Mouse (Mus musculus) kidney, postnatal 25 days (tissue): Measurements from ENCODE around the gene Tfcp2l1.
"Not testable (repeated sequence)": the region's sequence is repeated elsewhere in the genome, so short reads cannot be mapped to it uniquely, and the experiment has no call there.

ENCODE experiments used
- DNase-seq, 2 experiments: peaks; one replicate each; pipeline ENCODE4 v3.0.0; 2021; ENCODE audit warnings: mixed read lengths in 2 of 2

The Tfcp2l1 gene

DNA sequence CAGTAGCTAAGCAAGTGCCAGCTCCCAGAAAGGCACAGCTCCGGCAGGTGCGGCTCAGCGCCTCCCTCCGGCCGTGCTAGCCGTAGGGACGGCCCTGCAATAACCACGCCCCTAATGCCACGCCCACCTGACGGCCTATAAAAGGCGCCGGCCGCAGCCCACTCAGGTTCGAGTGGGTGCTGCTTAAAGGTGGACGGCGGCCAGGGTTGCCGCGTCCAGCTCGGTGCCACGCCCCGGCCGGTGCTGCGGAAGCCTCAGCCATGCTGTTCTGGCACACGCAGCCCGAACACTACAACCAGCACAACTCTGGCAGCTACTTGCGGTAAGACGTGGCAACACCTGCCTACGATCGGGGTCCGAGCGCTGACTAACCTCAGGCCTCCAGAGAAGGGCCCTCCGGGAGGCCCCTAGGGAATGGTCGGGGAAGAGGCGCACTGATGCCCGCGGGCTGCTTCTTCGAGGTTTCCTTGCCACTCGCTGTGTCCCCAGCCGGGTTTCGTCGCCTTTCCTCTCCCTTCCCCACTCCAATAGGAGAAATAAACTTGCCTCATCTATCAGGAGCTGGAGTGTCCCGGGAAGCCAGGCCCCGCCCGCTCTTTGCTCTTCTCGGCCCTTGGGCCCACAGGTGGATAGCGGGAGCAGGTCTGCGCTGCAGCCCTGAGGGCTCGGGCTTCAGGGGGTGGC lies at the start of gene Tfcp2l1:
TSS of gene Tfcp2l1 (plus strand) at position 165 of the 684 bp plus-strand sequence.
- DNase-seq = peak; percentile 90 to 95

GRCm38 (mm10) chr1:118580174-118580702 lies 47.5 kb upstream of the Tfcp2l1 start:
- DNase-seq = no peak

- no peak for DNase-seq
These were observed 46.6 kb upstream of the Tfcp2l1 start for GRCm38 (mm10) chr1:118581179-118581578.

DNA sequence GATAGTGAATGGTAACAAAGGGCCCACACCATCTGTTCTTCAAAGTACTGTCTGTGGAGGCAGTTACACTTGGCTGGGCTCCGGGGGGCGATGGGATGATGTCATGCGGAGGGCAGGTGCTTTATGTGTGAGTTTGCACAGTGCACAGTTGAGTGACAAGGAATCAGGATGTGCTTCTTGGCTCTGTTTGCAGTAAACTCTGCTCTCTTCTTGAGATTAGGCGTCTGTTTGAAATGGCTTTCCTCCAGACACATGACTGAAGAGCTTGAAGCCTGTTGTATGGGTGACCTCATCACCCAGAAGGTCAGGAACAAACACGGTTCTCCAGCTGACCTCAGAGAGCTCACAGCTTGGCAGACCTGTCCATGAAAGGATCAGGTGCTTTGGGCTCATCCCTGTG lies 38.0 kb upstream of the Tfcp2l1 start:
- DNase-seq = no peak

- DNase-seq = peak; percentile 14 to 74
These were observed 34.8 kb upstream of the Tfcp2l1 start for GRCm38 (mm10) chr1:118592933-118593332.

DNA sequence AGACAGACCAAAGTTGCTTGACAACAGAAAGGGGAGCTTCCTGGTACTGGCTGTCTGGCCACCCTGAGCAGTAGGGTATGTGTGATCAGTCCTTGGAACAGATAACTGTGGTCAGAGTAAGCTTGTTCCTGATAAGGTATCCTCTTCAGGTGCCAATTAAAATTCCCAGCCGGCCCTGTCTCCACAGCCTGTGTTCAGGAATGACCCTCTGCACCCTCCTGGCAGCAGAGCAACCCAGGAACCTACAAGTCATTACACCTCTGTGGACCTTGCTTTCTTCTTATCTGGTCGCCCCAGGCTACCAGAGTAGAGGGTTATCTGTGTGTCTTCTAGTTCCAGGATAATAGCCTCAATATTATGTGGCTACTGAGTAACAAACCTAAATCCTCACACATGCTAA lies 32.4 kb upstream of the Tfcp2l1 start:
- DNase-seq = peak in 1 of 2 experiments; percentile 8

- no peak for DNase-seq
These were observed 30.1 kb upstream of the Tfcp2l1 start for GRCm38 (mm10) chr1:118597475-118598213.

- no peak for DNase-seq
These were observed 29.4 kb upstream of the Tfcp2l1 start for GRCm38 (mm10) chr1:118598339-118598738.

DNA sequence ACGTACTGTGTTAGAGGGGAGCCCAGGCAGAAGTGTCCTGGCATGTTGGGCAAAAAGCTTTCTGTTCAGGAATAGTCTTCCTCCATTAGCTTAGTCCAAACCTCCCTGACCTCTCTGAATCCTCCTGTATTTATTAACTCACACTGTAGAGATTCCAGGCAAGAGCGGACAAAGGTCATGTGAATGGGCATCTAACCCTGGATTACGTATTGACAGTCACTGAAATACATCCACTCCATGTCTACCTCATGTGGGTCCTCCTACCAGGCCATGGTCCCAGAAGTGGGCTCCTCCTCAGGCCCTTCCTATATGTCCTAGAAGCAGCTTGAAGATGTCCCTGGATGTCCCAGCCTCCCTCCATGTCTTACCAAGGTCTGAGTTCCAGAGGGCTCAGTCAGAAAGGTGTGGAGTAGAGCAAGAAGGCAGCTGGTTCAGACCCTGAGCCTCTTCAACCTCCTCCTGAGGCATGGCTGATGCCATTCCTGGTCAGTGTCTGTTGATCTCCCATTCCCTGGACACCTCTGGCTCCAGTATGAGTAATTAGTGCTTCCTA lies 14.0 kb upstream of the Tfcp2l1 start:
- peak; percentile 59 to 75 for DNase-seq

DNA sequence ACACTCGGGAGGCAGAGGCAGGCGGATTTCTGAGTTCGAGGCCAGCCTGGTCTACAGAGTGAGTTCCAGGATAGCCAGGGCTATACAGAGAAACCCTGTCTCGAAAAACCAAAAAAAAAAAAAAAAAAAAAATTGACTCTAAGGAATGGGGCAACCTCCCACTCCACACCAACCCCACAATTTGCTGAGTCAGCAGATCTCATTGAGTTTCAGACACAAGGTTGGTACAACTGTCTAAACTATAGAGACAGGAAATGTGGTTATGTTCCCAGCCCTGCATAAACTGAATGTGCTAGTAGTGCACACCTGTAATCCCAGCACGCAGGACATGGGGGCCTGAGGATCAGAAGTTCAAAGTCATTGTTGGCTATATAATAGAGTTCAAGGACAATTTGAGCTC lies 6.7 kb upstream of the Tfcp2l1 start:
- DNase-seq = not testable (repeated sequence)

GRCm38 (mm10) chr1:118622857-118623256 lies 4.9 kb upstream of the Tfcp2l1 start:
- DNase-seq = no peak

DNA sequence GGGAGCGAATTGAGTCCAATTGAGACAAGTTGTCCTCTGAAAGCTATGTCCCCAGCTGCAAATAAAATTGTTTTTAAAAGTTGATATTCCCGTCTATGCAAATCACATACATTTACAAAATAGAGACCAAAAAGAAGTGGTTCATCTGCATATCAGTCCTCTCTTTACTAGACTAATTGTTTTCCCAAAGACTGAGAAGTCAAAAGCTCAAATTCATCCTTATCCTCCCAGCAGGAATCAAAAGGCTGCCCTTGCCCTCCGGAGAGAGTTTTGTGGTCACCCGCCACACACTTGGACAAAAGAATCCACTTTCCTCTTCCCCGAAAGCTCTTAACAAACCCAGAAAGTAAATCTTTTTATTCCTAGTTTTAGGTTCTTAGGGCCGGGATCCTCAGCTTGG lies 2.3 kb upstream of the Tfcp2l1 start:
- DNase-seq = no peak

- DNase-seq = no peak
These were observed 1.8 kb upstream of the Tfcp2l1 start for GRCm38 (mm10) chr1:118625921-118626320.

- no peak for DNase-seq
These were observed 1.3 kb upstream of the Tfcp2l1 start for GRCm38 (mm10) chr1:118626452-118626851.

DNA sequence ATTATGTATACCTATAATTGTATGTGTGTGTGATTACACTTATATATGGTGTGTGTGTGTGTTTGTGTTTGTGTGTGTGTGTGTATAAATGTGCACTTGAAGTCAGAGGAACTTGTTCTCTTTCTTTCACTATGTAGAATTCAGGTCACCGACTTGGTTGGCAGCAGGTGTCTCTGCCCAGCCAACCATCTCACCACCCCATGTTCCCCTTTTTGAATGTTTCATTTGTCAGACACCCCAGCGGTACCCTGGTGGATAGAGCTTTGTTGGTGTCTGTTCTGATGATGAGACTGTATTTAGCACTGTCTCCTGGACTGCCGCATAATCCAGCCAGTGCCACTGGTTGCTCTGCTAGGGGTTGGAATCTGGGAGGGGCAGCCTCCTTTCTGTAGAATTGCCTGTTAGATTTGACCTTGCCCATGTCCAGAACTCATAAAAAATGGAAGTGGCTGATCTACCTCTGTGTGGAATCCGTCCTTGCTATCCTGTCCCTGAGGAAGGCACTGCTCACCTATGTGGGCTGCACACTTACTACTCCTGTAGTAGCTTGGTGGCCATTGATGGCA lies 5.8 kb downstream of the Tfcp2l1 start:
- no peak for DNase-seq

GRCm38 (mm10) chr1:118642296-118642999 lies 14.7 kb downstream of the Tfcp2l1 start:
- DNase-seq = no peak

GRCm38 (mm10) chr1:118643138-118643979 lies 15.6 kb downstream of the Tfcp2l1 start:
- peak; percentile 42 to 88 for DNase-seq

GRCm38 (mm10) chr1:118645701-118646100 lies 18.0 kb downstream of the Tfcp2l1 start:
- no peak for DNase-seq

- DNase-seq = peak; percentile 35 to 82
These were observed 20.3 kb downstream of the Tfcp2l1 start for GRCm38 (mm10) chr1:118648015-118648414.

DNA sequence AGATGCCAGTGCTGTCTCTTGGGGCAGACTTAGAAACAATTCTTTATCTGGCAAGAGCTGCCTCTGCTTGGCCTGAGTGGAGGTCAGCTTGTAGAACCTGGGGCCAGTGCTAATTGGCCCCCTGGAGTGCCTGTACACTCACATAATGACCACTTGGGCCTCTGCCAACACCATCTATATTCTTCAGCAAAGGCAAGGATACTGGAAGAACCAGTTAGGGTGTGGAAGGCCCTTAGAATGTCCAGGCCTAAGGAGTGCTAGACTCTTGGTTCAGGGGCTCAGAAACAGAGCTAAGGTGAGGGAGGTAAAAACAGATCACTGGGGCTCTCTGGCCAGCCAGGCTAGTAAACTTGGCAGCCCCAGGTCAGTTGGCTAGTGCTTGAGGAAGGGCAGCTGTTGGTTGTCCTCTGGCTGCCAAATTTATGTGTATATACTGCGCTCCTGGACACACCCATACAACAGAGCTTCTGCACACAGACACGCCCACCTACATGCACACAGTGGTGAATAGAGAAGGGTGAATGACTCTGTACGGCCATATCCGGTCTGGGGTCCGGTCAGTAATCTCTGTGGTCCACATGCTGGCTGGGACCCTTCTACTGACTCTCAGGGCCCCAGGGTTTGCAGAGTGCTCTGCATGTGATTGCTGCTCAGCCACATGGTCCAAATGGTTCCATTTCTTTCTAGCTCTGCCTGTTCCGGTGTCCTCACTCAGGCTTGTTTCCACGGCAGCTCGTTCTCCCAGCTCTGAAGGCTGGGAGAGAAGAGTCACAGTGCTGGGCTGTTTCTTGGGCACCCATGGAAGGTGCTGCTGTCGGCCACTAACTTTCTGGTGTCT lies 22.4 kb downstream of the Tfcp2l1 start:
- DNase-seq = peak; percentile 62 to 68

DNA sequence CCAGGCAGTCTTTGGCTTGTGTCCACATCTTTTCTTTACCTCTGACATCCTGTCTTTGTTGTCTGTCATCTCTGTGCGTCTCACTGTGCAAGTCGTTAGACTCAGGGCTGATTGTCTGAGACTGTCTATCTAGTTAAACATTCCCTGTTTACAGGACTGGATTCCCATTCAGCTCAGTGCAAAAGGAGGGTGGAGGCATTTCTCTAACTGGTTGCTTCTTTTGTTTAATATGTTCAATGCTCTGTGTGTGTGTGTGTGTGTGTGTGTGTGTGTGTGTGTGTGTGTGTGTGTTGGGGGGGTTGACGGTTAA lies 23.0 kb downstream of the Tfcp2l1 start:
- DNase-seq = no peak
